Mouse (Mus musculus) hindbrain, embryonic 10.5 days (tissue): Measurements from ENCODE around the gene Mettl8. TPM values are rescaled to one million over a fixed set of nuclear protein-coding genes. Genes with fewer than 3 reads are reported as not detected.

ENCODE experiments used
- DNase-seq: peaks from one replicate; pipeline ENCODE4 v3.0.0-alpha.2; 2017; ENCODE audit warnings: low spot score
- H3K27ac ChIP-seq: fragments of 300-500 bp; sonication (generic); 2 replicates; pipeline ENCODE4 v1.5.1; 2016; ENCODE audit warnings: mild to moderate bottlenecking, moderate library complexity
- H3K27me3 ChIP-seq: fragments of 300-500 bp; sonication (generic); 2 replicates; pipeline ENCODE4 v1.6.1; 2016; ENCODE audit warnings: mild to moderate bottlenecking; ENCODE audit not compliant: poor library complexity, insufficient read depth, severe bottlenecking
- H3K36me3 ChIP-seq: fragments of 300-500 bp; sonication (generic); 2 replicates; pipeline ENCODE4 v1.6.1; 2016; ENCODE audit warnings: mild to moderate bottlenecking, moderate library complexity
- H3K4me1 ChIP-seq: fragments of 300-500 bp; sonication (generic); replicated peaks from 2 replicates; pipeline ENCODE4 v1.6.1; 2016; ENCODE audit warnings: mild to moderate bottlenecking
- H3K4me3 ChIP-seq: fragments of 300-500 bp; sonication (generic); 2 replicates; pipeline ENCODE4 v1.5.1; 2016; ENCODE audit warnings: mild to moderate bottlenecking, moderate library complexity
- H3K9me3 ChIP-seq: fragments of 300-500 bp; sonication (generic); 2 replicates; pipeline ENCODE4 v1.6.1; 2016; ENCODE audit warnings: mild to moderate bottlenecking, moderate library complexity
- WGBS: fragments of 180-500 bp; shearing (Covaris S2); methylation state at CpG from one replicate; pipeline ENCODE4 v1.1.7; 2016; 5-methylcytosine and 5-hydroxymethylcytosine counted together
- polyA plus RNA-seq: library from polyadenylated mRNA; unstranded; fragments of >200 nt; fragmentation: Nextera tagmentation; extraction: Ambion mirVana; gene quantifications from 2 replicates; pipeline ENCODE4 v1.2.1, GENCODE M21; 2016

The Mettl8 gene
- polyA plus RNA-seq, 1 experiment from 2014 or later: 21.0 TPM

GRCm38 (mm10) chr2:71056115-71056835 is 892 bp upstream of the Mettl8 start:
- WGBS: 13% methylated on average over 21 of the region's 21 CpGs
- Histone ChIP-seq H3K4me1 (peaks cover 16% of the 10 kb centered on the region), H3K4me3 (peak overlapping the region; percentile 76), H3K27me3 (no peaks in the 10 kb centered on the region), H3K9me3 (no peaks in the 10 kb centered on the region), H3K36me3 (peaks cover 28% of the 10 kb centered on the region), H3K27ac (peak overlapping the region; percentile 95)
- no peak for DNase-seq

GRCm38 (mm10) chr2:71054716-71055115 is 667 bp downstream of the Mettl8 start:
- DNase-seq: no peak
- WGBS: 57% methylated on average over 9 of the region's 9 CpGs
- peaks cover 19% of the 10 kb centered on the region for H3K36me3 ChIP-seq
- peak overlapping the region; percentile 95 for H3K27ac ChIP-seq
- H3K27me3 ChIP-seq: no peaks in the 10 kb centered on the region
- H3K9me3 ChIP-seq: no peaks in the 10 kb centered on the region
- H3K4me1 ChIP-seq: peaks cover 16% of the 10 kb centered on the region
- peak overlapping the region; percentile 76 for H3K4me3 ChIP-seq

GRCm38 (mm10) chr2:71050511-71050910 is 4.9 kb downstream of the Mettl8 start:
- H3K4me3 ChIP-seq: no peak overlapping the region
- 92% methylated on average over 7 of the region's 7 CpGs for WGBS
- no peaks in the 10 kb centered on the region for H3K36me3 ChIP-seq
- no peaks in the 10 kb centered on the region for H3K27me3 ChIP-seq
- peaks cover 16% of the 10 kb centered on the region for H3K4me1 ChIP-seq
- H3K9me3 ChIP-seq: no peaks in the 10 kb centered on the region
- DNase-seq: no peak
- no peak overlapping the region for H3K27ac ChIP-seq

GRCm38 (mm10) chr2:71048896-71049295 is 6.5 kb downstream of the Mettl8 start:
- no peaks in the 10 kb centered on the region for H3K27me3 ChIP-seq
- no peak overlapping the region for H3K4me3 ChIP-seq
- DNase-seq: no peak
- WGBS: 73% methylated on average over 12 of the region's 12 CpGs
- H3K4me1 ChIP-seq: peaks cover 3% of the 10 kb centered on the region
- H3K27ac ChIP-seq: no peak overlapping the region
- H3K36me3 ChIP-seq: no peaks in the 10 kb centered on the region
- no peaks in the 10 kb centered on the region for H3K9me3 ChIP-seq

GRCm38 (mm10) chr2:71046751-71047320 is 8.5 kb downstream of the Mettl8 start:
- H3K27ac ChIP-seq: no peak overlapping the region
- 80% methylated on average over 6 of the region's 6 CpGs for WGBS
- H3K4me1 ChIP-seq: peaks cover 4% of the 10 kb centered on the region; the same call in 1 of the 2 replicates
- no peaks in the 10 kb centered on the region for H3K27me3 ChIP-seq
- H3K36me3 ChIP-seq: no peaks in the 10 kb centered on the region
- no peak for DNase-seq
- H3K9me3 ChIP-seq: no peaks in the 10 kb centered on the region
- no peak overlapping the region for H3K4me3 ChIP-seq

GRCm38 (mm10) chr2:71046151-71046550 is 9.2 kb downstream of the Mettl8 start:
- no peaks in the 10 kb centered on the region for H3K27me3 ChIP-seq
- H3K9me3 ChIP-seq: no peaks in the 10 kb centered on the region
- no peak overlapping the region for H3K27ac ChIP-seq
- WGBS: 80% methylated on average over 6 of the region's 6 CpGs
- H3K4me1 ChIP-seq: peaks cover 7% of the 10 kb centered on the region; the same call in 1 of the 2 replicates
- no peak overlapping the region for H3K4me3 ChIP-seq
- no peaks in the 10 kb centered on the region for H3K36me3 ChIP-seq
- no peak for DNase-seq

GRCm38 (mm10) chr2:71039522-71040121 is 15.8 kb downstream of the Mettl8 start:
- H3K27ac ChIP-seq: no peak overlapping the region
- no peaks in the 10 kb centered on the region for H3K36me3 ChIP-seq
- 53% methylated on average over 11 of the region's 11 CpGs for WGBS
- H3K4me1 ChIP-seq: peaks cover 11% of the 10 kb centered on the region
- no peak overlapping the region for H3K4me3 ChIP-seq
- no peaks in the 10 kb centered on the region for H3K27me3 ChIP-seq
- no peaks in the 10 kb centered on the region for H3K9me3 ChIP-seq
- peak; percentile 72 for DNase-seq

- Histone ChIP-seq H3K27me3 (no peaks in the 10 kb centered on the region), H3K4me3 (no peak overlapping the region), H3K27ac (no peak overlapping the region), H3K4me1 (peaks cover 24% of the 10 kb centered on the region), H3K36me3 (no peaks in the 10 kb centered on the region), H3K9me3 (no peaks in the 10 kb centered on the region)
- no peak for DNase-seq
- 85% methylated on average over 6 of the region's 6 CpGs for WGBS
Observed at GRCm38 (mm10) chr2:71037447-71037846, 17.9 kb downstream of the Mettl8 start.

GRCm38 (mm10) chr2:71033987-71034386 is 21.4 kb downstream of the Mettl8 start:
- Histone ChIP-seq H3K4me1 (peaks cover 18% of the 10 kb centered on the region), H3K27me3 (no peaks in the 10 kb centered on the region), H3K4me3 (no peak overlapping the region), H3K27ac (no peak overlapping the region), H3K36me3 (no peaks in the 10 kb centered on the region), H3K9me3 (no peaks in the 10 kb centered on the region)
- 62% methylated on average over 8 of the region's 8 CpGs for WGBS
- DNase-seq: no peak

GRCm38 (mm10) chr2:71033014-71033413 is 22.4 kb downstream of the Mettl8 start:
- Histone ChIP-seq H3K36me3 (no peaks in the 10 kb centered on the region), H3K9me3 (no peaks in the 10 kb centered on the region), H3K27ac (no peak overlapping the region), H3K4me3 (no peak overlapping the region), H3K4me1 (peaks cover 18% of the 10 kb centered on the region), H3K27me3 (no peaks in the 10 kb centered on the region)
- no peak for DNase-seq
- WGBS: 91% methylated on average over 4 of the region's 4 CpGs

- H3K27me3 ChIP-seq: no peaks in the 10 kb centered on the region
- H3K4me3 ChIP-seq: no peak overlapping the region
- H3K27ac ChIP-seq: no peak overlapping the region
- peaks cover 18% of the 10 kb centered on the region for H3K4me1 ChIP-seq
- 87% methylated on average over 18 of the region's 18 CpGs for WGBS
- no peaks in the 10 kb centered on the region for H3K36me3 ChIP-seq
- H3K9me3 ChIP-seq: no peaks in the 10 kb centered on the region
- DNase-seq: no peak
Observed at GRCm38 (mm10) chr2:71031973-71032794, 23.2 kb downstream of the Mettl8 start.

- peaks cover 25% of the 10 kb centered on the region for H3K4me1 ChIP-seq
- no peak for DNase-seq
- 90% methylated on average over 2 of the region's 2 CpGs for WGBS
Observed at GRCm38 (mm10) chr2:71030663-71031062, 24.7 kb downstream of the Mettl8 start.

More at GRCm38 (mm10) chr2:71030663-71031062, 24.7 kb downstream of the Mettl8 start:
- Histone ChIP-seq H3K4me3 (no peak overlapping the region), H3K36me3 (no peaks in the 10 kb centered on the region), H3K9me3 (no peaks in the 10 kb centered on the region), H3K27ac (no peak overlapping the region), H3K27me3 (no peaks in the 10 kb centered on the region)
